Mouse (Mus musculus) effector memory CD4-positive, alpha-beta T cell, adult 7 months (primary cell): ENCODE measurements around the gene Trmt6. TPM values are rescaled to one million over a fixed set of nuclear protein-coding genes. Genes with fewer than 3 reads are reported as not detected.

Source experiments
- polyA plus RNA-seq: library from polyadenylated mRNA; unstranded; fragments of 100-300 nt; shearing (Covaris generic); gene quantifications from one replicate; pipeline ENCODE4 v1.2.1, GENCODE M21; 2017

Trmt6 gene
- polyA plus RNA-seq = 21.8 TPM

DNA sequence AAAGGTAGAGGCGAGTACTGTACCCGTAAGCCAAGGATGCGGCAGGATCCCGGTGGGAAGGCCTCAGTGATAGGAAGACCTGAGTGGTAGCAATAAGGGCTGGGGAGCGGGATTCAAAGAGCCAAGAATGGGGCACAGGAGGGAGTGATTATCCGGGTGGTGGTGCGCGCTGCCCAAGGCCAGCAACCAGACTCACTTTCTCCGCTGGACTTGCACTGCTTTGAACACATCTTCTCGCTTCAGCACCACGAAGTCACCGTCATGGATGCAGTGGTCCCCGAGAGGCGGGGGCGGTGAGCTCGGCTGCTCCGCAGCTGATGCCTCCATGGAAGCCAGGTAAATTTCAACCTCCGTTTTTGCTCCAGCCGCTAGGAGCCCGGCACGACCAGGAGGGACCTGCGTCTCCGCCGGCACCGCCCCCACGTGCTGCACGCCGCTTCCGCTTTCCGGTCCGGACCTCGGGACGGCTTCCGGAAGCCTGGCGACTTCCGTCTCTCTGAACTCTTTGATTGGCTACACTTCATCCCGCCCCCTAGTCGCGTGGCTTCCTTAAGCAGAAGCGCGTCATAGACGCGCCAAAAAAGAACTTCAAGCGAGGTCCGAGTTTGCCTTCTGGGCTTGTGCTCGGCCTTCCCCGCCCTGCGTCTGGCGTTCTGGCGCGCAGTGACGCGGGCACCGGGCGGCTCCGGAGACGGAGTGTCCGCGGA, at the start of gene Trmt6, which contains the start of gene Mcm8:
Gene Trmt6 (minus strand): TSS at position 448 of the 707 bp plus-strand sequence.
Gene Mcm8 (plus strand): TSS at position 534 of the 707 bp plus-strand sequence.

DNA sequence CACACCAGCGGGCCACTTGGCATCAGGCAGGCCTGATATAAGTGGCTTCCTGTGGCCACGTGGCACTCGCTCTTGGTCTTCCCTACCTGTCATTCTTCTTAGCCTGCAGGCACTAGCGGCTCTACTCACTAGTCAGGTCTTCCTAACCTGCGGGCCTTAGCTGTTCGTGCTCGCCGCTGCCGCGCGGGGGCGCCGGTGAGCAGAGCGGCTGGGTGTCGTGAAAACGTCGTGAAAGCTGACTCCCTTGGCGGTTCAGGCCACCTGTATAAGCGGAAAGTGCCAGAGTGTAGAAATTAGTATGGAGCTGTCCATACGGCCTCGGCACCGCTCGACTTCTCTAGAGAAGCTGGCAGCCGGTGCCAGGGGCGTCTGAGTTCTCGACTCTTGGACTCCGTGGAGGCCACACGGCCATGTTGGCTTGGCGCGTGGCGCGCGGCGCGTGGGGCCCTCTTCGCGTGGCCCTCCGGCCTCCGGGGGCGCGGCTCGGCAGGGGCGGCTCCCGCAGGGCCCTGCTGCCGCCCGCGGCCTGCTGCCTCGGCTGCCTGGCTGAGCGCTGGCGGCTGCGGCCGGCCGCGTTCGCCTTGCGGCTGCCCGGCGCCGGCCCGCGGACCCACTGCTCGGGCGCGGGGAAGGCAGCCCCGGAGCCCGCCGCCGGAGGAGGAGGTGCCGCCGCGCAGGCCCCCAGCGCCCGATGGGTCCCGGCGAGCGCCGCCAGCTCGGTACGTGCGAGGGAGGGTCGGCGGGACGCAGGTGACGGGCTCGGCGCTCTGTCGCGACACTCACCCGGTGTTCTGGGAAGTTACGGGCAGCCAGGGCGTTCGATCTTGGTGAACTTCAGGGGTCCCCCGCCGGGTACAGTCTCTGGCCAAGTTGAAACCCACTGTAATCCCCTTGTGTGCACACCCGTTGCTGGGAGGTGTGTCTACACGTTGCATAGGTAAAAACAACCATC, 30.8 kb upstream of the Trmt6 start, which contains the start of gene Crls1:
Gene Crls1 (plus strand): TSS at position 260 of the 952 bp plus-strand sequence.

DNA sequence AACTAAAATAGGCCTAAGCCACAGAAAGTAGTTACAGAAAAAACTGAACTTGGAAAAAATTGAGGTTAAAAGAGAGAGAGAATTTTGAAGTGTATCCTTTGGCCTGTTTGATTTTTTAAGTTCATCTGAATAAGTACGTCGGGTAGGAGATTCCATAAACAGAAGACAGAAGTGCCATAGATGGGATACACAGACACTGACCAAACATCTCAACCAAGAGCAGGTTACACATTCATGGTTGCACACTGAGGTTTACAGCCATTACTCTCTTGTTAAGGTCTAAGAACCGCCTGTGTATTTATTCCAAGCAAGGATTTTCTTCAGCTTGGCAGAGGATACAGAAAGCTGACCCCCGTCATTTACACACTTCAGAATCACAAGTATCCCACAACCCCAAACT, 34.9 kb downstream of the Trmt6 start, which contains the start of gene Chgb:
Gene Chgb (plus strand): TSS at position 301 of the 400 bp plus-strand sequence.

Other genes starting within 250 kb of the Trmt6 start
- gene Gpcpd1, start 228.3 kb downstream of the Trmt6 start, polyA plus RNA-seq = 188 TPM
- gene Shld1, start 129.1 kb downstream of the Trmt6 start, polyA plus RNA-seq = 59.4 TPM
- 0.77 TPM for gene Chgb, start 34.8 kb downstream of the Trmt6 start, polyA plus RNA-seq
- 1.5 TPM for gene Mcm8, start 86 bp upstream of the Trmt6 start, polyA plus RNA-seq
- gene Crls1, start 30.6 kb upstream of the Trmt6 start, polyA plus RNA-seq = 14.1 TPM
- 0.96 TPM for gene Lrrn4, start 64.8 kb upstream of the Trmt6 start, polyA plus RNA-seq
- gene Fermt1, start 129.9 kb upstream of the Trmt6 start, polyA plus RNA-seq = 1.3 TPM